Mouse (Mus musculus): Measurements from ENCODE around the gene Asprv1. TPM values are rescaled to one million over a fixed set of nuclear protein-coding genes. Genes with fewer than 3 reads are reported as not detected.

The Asprv1 gene
- total RNA-seq (2022) = not detected

DNA sequence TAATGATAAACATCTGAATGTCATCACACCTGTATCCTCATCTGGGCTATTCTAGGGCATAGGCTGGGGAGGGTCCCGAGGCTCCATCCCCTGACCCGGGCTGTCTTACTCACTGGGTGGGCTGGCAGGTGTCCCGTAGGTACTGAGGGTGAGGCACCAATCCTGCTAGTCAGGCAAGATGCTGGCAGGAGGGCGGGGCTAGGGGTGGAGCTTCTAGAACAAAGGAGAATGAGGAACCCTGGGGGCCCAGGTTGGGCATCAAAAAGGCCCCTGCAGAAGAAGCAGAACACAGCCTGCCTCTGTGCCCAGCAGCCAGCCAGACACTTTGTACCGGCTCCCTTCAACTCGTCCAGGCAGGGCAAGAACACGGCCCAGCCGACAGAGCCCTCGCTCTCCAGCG, at the start of gene Asprv1:
Asprv1 (plus strand) TSS at position 219 of the 400 bp plus-strand sequence.
- DNase-seq (ENCODE audit: low spot score) = no peak

DNA sequence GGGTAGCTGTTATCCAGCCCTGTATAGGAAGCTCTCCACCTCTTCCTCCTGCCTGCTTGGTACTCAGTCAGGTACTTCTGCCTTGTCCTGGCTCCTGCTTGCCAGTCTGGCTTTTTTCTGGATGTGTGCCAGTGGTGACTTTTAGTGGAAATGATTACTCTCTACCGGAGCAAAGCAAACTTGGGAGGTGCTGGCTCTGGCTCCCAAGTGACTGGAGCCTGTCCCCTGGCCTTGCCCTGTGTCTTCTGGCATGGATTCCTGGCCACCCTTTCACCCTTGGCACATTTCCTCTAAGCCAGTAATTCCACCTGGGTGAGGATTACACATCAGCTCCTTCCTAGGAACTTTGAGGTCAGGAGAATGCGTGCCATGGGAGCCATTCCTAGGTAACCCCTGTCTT, 49.6 kb upstream of the Asprv1 start:
- no peak for DNase-seq (ENCODE audit: low spot score)

DNA sequence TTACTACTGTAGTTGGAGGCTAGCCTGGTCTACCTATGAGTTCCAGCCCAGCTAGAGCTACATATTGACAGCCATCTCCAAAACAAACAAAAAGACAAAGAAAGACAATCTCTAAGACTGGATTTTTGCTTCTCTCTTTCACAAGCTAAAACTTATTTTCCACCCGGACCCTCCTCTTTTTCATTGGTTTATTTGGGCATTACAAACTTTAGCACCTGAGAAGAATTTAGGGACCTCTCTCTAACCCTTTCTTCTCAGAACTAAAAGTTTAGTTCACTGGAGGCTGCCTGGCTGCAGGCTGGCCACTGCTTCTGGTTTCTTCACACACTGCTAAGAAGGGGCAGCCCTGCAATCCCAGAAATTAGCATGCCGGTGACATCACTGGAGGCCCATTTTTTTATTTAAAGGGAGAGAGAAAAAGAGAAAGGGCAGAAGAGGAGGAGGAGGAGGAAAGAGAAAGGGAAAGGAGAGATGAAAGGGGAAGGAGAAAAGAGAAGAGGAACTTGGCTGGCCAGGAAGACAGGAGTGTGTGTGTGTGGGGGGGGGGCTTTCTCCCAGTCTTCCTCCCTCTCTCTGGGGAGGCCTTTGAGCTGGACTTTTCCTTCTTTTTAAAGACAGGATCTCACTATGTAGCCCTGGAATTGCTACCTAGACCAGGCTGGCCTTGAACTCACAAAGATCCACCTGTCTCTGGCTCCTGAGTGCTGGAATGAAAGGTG, 48.7 kb upstream of the Asprv1 start:
- no peak for DNase-seq (ENCODE audit: low spot score)

DNA sequence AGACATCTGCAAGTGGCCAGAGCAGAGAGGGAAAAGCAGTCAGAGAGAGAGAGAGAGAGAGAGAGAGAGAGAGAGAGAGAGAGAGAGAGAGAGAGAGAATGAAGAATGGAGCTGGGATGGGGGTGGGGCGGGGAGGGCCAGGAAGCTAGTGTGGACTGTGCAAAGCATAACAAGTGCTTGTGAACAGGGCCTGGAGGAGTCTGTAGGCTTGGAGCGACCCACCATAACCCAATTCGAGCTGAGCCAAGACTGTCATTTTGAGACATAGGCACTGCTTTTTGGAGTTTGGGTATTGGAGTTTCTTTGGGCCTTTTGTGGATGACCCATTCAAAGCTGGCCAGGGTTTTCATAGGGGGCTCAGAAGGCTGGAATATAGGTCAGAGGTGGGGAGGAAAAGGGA, 48.0 kb upstream of the Asprv1 start:
- DNase-seq (ENCODE audit: low spot score) = no peak

DNA sequence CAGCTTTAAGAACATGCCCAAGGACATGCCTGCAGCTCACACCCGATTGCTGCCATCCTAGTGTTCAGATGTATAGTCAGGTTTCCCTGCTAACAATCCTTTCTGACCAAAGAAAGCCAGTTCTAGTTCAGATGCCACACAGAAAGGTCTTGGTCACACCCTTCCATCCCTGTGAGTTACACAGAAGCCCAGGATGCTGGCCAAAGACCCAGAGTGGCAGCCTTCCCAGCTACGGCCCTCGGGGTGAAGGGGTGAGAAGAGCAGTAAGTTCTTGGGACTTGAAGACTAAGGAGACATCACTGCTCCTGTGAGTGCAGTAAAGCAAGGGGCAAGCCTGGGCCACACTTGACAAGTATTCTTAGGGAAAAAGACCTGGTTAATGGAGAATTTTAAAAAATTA, 44.8 kb upstream of the Asprv1 start:
- no peak for DNase-seq (ENCODE audit: low spot score)

DNA sequence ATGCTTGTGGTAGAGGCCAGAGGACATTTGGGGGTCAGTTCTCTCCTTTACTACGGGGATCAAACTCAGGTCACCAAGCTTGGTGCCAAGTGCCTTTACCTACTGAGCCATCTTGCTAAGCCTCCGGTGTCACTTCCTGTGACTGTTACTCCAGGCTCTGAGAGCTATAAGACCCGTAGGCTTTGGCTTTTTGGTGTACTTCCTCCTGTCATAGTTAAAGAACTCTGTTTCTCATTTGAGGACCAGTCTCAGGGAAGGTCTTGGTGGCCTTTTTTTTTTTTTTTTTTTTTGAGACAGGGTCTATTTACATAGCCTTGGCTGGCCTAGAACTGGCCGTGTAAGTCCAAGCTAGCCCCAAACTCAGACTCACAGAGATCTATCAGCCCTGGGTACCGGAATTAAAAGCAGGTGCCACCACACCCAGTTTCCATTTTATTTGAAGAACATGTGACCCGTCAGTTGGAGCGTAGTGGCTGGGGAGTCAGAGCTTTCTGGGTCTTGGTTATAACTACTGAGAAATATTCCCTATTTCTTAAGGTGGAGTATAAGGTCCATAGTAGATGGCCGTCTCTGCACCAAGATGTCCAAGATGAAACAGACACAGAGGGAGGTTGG, 44.3 kb upstream of the Asprv1 start:
- DNase-seq (ENCODE audit: low spot score) = no peak

DNA sequence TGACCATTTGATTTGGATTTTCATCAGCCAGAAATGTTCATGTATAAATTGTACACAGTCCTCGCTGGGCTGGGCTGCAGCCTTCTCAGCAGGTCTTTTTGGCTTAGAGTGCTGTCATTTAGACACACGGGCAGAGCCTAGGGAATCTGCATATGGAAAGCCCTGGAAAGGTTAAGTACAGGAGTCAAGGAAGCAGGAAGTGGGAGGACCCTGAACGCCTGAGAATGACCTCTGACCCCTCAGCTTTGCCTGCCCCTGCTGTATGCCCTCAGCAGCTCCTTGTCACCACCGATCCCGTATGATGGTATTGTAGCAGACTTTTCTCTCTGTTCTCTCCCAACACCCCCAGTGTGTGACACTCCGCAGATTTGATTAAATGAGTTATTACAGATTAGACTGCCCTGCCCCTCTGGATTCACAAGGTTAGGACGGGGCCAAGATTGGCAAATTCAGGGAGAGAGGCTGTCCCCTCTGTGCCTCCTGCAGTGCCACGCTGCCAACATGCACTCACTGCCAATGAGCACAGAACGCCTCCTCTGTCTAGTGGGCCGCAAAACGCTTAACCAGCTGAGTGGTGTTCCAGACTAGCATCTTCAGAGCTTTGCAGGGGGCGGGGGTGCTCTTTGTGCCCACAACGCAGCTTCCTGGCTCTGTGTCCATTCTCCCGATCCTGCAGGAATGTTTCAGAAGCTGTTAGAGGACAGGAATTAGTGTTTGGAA, 43.5 kb upstream of the Asprv1 start:
- DNase-seq (ENCODE audit: low spot score) = peak; percentile 33

DNA sequence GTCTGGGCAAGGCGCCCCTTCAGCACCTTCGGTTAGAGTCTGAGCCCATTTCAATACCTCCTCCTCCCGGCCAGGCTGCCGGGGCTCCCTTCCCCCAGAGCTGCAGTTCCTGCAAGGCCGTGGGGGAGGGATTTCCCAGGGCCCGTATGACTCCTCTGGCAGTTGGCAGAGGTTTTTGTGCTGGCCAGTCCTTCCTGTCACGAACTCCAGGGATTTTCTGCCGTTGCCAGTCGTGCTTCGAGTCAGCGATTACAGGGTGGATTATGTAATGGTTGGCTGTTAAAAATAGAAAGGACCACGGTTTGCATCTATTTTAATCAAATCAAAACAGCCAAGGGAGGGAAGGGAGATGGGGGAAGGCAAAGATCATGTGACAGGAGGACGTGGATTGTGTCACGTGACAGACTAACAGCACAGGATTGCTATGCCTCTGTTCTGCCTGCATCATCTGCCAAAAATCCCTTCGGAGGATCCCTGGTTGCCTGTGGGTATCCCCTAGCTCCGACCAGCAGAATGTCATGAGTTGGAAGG, 42.8 kb upstream of the Asprv1 start:
- peak; percentile 94 for DNase-seq (ENCODE audit: low spot score)

DNA sequence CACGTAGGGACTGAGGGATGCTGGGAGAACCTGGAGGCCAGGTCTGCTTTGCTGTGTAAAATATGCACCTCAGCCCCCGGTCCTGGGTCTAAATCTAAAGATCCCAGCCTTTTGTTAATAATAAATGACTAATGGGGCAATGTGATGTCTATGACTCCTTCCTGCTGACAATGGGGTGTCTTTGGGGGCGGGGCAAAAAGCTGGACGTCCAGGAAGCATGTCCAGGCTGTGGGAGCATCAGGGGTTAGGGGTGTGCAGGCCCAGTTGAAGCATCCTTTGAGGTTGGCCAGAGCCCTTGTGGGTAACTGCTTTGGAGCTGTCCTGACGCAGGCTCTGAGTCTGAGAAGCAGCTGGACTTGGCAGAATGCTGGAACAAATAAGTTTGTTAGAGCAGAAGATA, 41.9 kb upstream of the Asprv1 start:
- no peak for DNase-seq (ENCODE audit: low spot score)

DNA sequence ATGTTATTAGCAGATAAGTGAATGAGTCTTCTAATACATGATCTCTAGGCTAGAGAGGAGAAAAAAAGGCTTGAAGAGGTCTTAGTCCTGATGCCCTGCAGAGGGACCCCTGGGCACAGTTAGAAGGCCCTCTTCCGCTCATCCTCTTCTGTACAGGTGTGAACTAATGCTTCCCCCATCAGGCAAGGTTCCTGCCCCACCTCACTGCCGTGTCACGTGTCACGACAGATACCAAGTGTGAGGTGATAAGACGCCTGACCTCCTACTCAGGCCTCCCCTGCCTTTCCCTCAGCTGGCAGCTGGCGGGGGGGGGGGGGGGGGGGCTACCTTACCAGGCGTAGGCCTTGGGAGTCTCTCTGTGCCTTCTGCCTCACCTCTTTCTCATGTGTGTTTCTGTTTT, 39.5 kb upstream of the Asprv1 start:
- no peak for DNase-seq (ENCODE audit: low spot score)

DNA sequence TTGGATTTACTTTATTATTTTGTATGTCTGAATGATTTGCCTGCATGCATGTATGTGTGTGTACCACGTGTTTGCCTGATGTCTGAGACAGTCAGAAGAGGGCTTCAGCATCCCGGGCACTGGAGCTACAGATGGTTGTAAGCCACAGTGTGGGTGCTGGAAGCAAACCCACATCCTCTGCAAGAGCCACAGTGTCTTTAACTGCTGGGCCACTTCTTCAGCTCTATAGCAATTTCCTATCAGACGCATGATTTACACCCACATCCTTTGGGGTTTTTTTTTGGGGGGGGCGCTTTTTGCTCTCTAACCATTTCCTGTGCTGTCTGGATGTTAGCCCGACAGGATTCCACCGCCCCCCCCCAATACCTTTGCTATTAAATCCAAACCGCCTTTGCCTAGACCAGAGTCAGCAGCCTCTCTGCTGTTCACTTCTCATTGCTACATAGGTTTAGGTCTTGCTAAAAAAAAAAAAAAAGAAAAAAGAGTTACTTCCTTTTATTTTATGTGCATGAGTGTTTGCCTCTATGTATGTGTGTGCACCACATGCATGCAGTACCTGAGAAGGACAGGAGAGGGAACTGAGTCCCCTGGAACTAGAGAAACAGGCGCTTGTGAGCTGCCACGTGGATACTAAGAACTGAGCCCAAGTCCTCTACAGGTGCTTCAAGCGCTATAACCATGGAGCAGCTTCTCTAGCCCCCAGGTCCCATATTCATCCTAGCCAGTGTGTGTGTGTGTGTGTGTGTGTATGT, 34.6 kb upstream of the Asprv1 start:
- DNase-seq (ENCODE audit: low spot score) = no peak

DNA sequence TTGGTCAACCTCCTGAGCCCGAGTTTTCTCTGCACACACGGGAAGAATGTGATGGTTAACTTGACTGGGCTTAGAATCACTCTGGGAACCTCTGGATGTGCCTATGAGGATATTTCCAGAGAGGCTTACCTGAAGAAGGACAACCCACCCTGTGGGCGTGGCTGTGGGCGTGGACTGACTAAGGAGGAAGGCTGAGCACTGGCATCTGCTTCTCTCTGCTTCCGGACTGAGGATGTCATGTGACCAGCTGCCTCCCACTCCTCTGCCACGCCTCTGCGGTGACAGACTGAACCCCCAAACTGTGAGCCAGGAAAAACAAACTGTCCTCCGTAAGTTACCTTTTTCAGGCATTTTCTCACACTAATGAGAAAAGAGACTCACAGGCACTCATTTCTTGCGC, 33.3 kb upstream of the Asprv1 start:
- no peak for DNase-seq (ENCODE audit: low spot score)

DNA sequence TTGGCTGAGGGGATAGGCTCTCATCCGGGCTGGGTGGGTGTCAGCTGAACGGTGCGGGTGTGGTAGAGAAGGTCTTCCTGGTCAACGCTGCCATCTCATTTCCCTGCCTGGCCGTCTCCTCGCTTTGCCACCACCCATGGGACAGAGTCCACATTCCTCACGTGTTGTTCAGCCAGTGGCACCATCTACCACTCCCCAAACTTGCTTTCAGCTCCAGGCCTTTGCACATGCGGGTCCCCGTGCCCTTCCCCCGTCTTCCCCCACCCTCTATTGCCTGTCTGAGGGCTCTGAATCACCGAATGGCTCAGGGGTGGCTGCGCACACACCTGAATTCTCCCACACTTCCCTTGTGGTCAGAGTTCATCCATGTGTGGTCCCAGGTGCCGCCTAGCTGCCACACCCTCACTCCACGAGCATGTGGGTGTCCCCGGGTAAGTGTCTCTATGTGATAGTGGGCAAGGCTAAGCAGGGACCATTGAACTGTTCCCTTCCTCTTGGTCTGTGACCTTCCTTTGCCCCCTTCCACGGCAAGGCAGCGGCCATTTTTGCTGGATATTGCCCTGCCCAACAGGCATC, 32.0 kb upstream of the Asprv1 start:
- DNase-seq (ENCODE audit: low spot score) = no peak

DNA sequence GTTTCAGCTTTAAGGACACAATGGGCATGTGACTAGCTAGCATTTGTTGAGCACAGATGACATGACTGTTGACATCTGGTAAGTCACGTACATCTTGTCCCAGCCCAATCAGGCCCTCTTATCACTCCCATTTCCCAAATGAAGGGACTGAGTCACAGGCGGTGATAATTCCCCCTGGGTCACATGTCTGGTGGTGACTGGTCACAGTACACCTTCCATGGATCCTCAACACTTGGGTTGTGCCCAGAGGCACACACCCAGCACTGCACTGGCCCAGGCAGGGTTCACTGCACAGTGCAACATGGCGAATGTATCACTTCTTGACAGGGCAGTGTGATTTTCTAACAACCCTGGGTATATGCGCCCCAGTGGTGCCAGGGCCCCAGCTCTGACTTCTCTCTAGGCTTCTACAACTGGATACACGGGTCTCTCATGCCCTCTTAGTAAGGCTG, 29.2 kb upstream of the Asprv1 start:
- no peak for DNase-seq (ENCODE audit: low spot score)

DNA sequence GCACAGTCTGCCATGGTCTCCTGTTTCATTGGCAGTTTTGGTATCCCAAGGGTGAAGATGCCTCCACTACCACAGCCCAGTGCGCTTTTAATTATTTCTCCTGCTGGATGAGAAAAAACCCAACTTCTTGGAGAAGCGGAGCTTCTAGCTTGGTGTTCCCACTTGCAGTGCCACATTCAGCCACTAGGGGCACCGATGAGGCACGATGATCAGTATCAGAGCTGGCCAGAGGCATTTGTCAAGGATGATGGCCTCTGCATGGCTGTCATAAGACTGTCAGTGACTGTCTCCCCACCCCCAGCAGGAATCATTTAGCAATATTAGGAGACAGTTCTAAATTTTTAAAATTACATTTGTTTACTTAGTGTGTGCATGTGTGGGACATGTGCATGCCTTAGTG, 28.8 kb upstream of the Asprv1 start:
- peak; percentile 78 for DNase-seq (ENCODE audit: low spot score)

DNA sequence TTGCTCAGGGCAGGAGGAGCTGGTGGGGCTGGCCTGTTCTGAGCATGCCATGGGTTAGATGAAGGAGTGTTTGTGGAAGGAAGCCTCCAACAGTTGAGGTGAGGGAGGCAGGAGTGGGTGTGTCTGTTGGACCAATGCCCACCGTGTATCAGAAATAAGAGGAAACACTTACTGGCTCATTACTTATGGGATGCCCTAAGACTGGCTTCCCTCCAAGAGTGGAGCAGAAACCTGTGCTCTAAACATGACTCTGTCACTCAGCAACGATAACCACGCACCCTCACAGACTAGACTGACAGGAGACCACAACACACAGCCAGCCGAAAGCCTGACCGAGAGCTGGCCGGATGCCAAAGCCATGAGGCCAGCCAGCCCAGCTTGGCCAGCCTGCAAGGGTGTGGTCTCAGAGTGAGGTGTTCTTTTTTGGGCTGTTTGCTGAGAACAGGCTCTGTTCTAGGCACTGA, 28.0 kb upstream of the Asprv1 start:
- peak; percentile 33 for DNase-seq (ENCODE audit: low spot score)

DNA sequence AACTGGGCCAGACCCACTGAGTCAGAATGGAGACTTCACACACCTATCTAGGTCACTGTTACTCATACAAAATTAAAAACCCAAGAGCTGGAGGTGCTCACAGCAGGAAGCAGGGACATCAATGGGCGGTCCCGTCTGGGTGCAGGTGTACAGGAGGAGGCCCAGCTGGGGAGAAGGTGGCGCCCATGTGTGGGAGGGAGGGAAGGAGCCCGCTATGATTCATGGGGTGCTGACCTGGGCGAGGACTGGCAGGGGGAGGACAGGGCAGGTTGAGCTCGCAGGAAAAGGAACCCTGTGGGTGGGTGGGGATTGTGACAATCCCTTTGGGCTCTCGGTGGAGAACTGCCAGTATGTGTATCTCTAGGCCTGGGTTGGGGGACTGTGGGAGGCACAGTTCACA, 22.7 kb upstream of the Asprv1 start:
- no peak for DNase-seq (ENCODE audit: low spot score)

DNA sequence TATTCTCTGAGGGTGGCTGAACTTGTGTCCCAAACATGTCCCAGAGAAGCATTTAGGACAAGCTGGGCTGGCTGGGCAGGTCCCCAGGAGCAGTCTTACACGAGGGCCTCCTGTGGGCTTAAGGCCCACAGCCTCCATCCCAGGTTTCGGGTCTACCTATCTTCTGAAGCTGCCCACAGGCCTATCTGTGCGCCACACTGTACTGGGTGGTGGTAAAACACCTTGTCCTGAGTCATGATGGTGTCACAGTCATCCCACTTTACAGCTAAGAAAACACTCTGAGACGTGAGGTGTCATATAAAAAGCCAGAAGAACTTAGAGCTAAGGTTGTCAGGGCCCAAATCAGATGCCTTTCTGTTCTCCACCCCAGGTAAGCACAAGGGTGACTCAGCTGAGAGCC, 21.7 kb upstream of the Asprv1 start:
- DNase-seq (ENCODE audit: low spot score) = no peak

DNA sequence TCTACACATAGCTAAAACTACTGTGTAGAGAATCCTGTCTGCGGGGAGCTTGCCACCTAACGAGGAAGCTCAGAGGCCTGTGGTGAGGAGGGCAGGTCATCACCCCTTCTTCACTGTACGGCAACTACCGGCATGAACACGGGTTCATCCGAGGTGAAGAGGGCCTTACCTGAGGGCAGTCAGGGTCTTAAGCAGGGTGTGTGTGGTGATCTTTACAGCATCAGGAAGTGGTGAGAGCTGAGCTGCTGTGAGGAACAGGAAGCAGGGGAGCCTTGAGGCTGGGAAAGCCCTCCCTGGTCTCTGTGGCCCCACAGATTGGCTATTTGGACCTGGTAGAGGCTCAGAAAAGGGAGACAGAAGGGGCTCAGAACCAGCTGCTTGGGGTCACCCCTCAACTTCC, 20.5 kb upstream of the Asprv1 start:
- DNase-seq (ENCODE audit: low spot score) = no peak

DNA sequence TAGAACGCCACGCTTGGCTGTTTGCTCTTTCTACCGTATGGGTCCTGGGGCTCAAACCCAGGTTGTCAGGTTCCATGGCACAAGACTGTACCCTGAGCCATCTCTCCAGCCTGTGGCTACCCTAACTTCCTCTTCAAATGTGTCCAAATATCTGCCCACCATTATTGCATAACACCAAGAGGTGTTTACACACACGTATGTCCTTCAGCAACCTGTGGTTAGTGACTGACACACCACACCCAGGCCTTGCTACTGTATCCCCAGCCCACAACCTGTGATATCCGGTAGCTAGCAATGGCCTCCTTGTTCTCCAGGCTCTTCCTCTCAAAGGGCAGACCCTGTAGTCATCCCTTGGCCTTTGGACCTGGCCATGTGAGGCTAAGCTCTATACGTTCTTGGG, 18.7 kb upstream of the Asprv1 start:
- DNase-seq (ENCODE audit: low spot score) = no peak

DNA sequence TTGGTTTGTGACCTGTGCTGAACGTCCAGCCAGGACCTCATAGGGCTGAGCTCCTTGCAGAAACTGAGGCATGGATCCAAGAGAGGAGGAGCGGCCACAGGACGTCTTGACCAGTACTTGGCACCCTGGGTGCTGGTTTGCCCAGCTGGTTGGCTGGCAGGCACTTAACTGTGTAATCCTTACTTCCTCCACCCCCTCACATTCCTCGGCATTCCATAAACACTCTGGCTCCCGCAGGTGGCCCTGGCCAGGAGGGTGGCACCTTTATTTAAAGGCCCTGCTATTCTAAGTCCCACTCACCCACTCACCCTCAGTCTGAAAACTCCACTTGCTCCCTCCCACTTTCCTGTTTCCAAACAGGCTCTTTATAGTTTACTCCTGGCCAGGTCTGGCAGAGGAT, 17.2 kb upstream of the Asprv1 start:
- DNase-seq (ENCODE audit: low spot score) = no peak

DNA sequence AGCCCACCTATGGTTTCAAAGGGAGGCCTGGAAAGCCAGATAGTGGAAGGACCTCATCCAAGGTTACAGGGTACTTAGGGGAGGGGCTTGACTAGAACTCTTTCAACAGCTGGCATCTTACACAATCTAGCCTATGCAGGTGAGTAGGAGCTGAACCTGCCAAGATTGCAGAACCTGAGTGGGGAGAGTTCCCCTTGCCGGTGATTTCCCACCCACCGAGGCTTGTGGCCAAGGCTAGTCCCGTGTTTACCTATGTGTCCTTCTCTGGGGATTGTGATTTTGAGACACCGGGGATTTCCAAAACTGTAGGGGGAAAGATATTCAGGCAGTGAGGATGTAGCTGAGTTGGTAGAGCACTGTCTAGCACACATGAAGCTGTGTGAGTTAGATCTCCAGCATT, 12.7 kb upstream of the Asprv1 start:
- no peak for DNase-seq (ENCODE audit: low spot score)

Measured in heart, adult 8-10 months (tissue).